Mouse (Mus musculus): ENCODE data around the gene Cyp8b1. TPM values are rescaled to one million over a fixed set of nuclear protein-coding genes. Genes with fewer than 3 reads are reported as not detected.

Cyp8b1 gene
- polyA plus RNA-seq, 1 experiment from 2014 or later: not detected

DNA sequence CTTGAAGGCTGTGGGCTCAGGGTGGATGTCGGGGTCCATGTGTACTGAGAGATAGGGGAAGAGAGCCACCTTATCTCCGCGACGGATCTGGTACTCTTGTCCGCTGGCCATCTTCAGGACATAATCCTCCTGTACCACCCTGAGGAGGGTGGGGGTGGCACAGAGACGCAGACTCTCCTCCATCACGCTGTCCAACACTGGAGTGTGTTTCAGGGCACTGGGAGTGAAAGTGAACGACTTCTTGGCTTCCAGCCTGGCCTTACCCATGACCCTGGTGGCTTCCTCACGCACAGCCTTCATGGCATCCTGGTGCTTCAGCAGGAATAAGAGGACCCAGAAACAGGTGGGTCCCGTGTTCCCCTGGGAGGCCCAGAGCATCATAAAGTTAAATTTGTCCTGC, 1.0 kb downstream of the Cyp8b1 start:
- Histone ChIP-seq H3K4me1 (replicated peaks) (no peaks in the 10 kb centered on the region), H3K4me2 (no peak overlapping the region), H3K4me3 (no peak overlapping the region), H3K27me3 (replicated peaks) (0 out of 2 replicates have a peak, but pooled peaks cover 6% of the 10 kb centered on the region), H3K9me3 (replicated peaks) (no peaks in the 10 kb centered on the region), H3K36me3 (no peaks in the 10 kb centered on the region), H3K27ac (ENCODE audit: poor library complexity, severe bottlenecking) (no peak overlapping the region), H3K9ac (no peak overlapping the region)
- ATAC-seq (ENCODE audit: insufficient number of reproducible peaks, low FRiP score): no peak
- 81% methylated on average over 10 of the region's 10 CpGs for WGBS

DNA sequence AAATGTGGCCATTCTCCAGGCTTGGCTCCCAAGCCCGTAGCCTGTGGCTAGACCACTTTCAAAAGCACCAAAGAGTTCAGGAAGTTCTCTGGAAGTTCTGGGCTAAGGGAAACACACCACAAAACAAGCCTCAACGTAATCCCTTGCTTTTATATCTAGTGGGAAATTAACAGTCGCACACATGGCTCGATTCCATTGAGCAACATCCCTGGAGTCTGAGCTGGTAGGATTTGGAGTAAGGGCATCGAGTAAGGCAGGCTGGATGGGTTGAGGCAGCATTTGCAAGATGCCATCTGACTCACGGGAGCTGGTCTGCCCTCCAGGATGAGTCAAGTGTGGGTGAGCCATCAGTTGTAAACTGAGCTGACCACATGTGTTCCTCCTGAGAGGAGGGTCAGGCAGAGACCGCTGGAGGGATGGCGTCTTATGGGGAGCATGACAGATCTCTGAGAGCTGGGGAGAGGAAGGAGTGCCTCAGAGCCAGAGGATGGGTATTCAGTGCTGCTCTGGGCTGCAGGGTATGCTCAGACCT, 1.8 kb downstream of the Cyp8b1 start:
- Histone ChIP-seq H3K27ac (ENCODE audit: poor library complexity, severe bottlenecking) (no peak overlapping the region), H3K4me1 (replicated peaks) (no peaks in the 10 kb centered on the region), H3K36me3 (no peaks in the 10 kb centered on the region), H3K9me3 (replicated peaks) (no peaks in the 10 kb centered on the region), H3K4me2 (no peak overlapping the region), H3K9ac (no peak overlapping the region), H3K27me3 (replicated peaks) (0 out of 2 replicates have a peak, but pooled peaks cover 6% of the 10 kb centered on the region), H3K4me3 (no peak overlapping the region)
- ATAC-seq (ENCODE audit: insufficient number of reproducible peaks, low FRiP score): no peak
- 76% methylated on average over 8 of the region's 8 CpGs for WGBS

DNA sequence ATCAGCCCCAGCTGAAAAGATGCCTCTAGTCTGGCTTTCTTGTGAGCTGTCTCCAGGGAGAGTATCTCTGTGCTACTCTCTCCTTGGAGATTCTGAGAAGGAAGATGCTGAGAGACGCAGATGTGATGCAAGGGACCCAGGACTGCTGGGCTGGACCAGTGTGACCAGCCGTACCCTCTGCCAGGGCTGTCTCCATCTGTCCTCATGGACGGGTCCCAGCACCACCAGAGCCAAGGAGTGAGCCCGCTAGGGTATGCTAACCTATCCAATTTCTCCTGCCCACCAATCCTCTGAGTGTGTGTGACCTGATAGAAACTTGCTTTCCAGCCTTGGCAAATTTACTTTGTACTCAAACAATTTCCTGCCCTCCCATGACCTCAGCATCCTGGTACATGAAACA, 3.3 kb downstream of the Cyp8b1 start:
- Histone ChIP-seq H3K36me3 (no peaks in the 10 kb centered on the region), H3K27me3 (replicated peaks) (0 out of 2 replicates have a peak, but pooled peaks cover 7% of the 10 kb centered on the region), H3K27ac (ENCODE audit: poor library complexity, severe bottlenecking) (no peak overlapping the region), H3K4me2 (no peak overlapping the region), H3K9me3 (replicated peaks) (no peaks in the 10 kb centered on the region), H3K4me1 (replicated peaks) (no peaks in the 10 kb centered on the region), H3K4me3 (no peak overlapping the region), H3K9ac (no peak overlapping the region)
- WGBS: 80% methylated on average over 4 of the region's 4 CpGs
- ATAC-seq (ENCODE audit: insufficient number of reproducible peaks, low FRiP score): no peak

DNA sequence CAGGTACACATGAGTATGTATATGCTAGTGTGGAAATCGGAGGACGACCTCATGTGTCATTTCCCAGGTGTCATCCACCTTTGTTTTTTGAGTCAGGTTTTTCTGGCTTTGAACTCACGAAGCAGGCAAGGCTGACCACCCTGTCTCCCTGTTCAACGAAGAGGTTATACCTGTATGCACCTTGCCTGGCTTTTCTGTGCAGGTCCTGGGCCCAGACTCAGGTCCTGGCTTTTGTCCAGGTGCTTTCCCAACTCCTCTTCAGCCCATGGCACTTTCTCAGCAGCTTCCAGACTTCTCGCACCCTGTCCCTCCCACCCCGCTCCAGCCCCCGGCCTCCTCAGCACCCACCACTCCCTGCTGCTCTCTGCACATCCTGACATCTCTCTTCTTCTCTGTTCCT, 4.9 kb downstream of the Cyp8b1 start:
- Histone ChIP-seq H3K36me3 (no peaks in the 10 kb centered on the region), H3K4me3 (no peak overlapping the region), H3K4me2 (no peak overlapping the region), H3K4me1 (replicated peaks) (no peaks in the 10 kb centered on the region), H3K9me3 (replicated peaks) (no peaks in the 10 kb centered on the region), H3K27me3 (replicated peaks) (0 out of 2 replicates have a peak, but pooled peaks cover 9% of the 10 kb centered on the region), H3K27ac (ENCODE audit: poor library complexity, severe bottlenecking) (no peak overlapping the region), H3K9ac (no peak overlapping the region)
- no peak for ATAC-seq (ENCODE audit: insufficient number of reproducible peaks, low FRiP score)
- 84% methylated on average over 7 of the region's 7 CpGs for WGBS

- H3K36me3 ChIP-seq: no peaks in the 10 kb centered on the region
- no peak for ATAC-seq (ENCODE audit: insufficient number of reproducible peaks, low FRiP score)
- 0 out of 2 replicates have a peak, but pooled peaks cover 9% of the 10 kb centered on the region for H3K27me3 ChIP-seq (replicated peaks)
- H3K4me2 ChIP-seq: no peak overlapping the region
- no peak overlapping the region for H3K27ac ChIP-seq (ENCODE audit: poor library complexity, severe bottlenecking)
- 61% methylated on average over 6 of the region's 6 CpGs for WGBS
- H3K4me1 ChIP-seq (replicated peaks): peaks cover 8% of the 10 kb centered on the region; the same call in 1 of the 2 replicates
- no peak overlapping the region for H3K4me3 ChIP-seq
- H3K9ac ChIP-seq: no peak overlapping the region
- no peaks in the 10 kb centered on the region for H3K9me3 ChIP-seq (replicated peaks)
These were observed 6.5 kb downstream of the Cyp8b1 start for GRCm38 (mm10) chr9:121909635-121910034.

DNA sequence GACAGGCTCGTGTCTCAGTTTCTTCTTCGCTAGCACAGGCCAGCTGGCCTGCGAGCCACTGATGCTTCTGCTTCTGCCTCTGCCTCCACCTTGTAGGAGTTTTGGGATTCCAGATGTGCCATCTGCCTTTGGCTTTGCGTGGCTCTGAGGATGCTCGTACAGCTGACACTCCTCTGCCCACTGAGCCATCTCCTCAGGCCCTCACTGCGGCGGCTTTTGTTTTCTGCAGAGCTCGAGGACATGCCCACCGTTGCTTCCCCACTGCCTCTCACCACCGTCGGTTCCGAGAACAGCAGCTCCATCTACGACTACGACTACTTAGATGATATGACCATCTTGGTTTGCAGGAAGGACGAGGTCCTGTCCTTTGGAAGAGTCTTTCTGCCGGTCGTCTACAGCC, 7.8 kb downstream of the Cyp8b1 start:
- H3K4me3 ChIP-seq: no peak overlapping the region
- ATAC-seq (ENCODE audit: insufficient number of reproducible peaks, low FRiP score): no peak
- 0 out of 2 replicates have a peak, but pooled peaks cover 6% of the 10 kb centered on the region for H3K27me3 ChIP-seq (replicated peaks)
- H3K9ac ChIP-seq: no peak overlapping the region
- H3K36me3 ChIP-seq: no peaks in the 10 kb centered on the region
- no peak overlapping the region for H3K27ac ChIP-seq (ENCODE audit: poor library complexity, severe bottlenecking)
- no peak overlapping the region for H3K4me2 ChIP-seq
- 86% methylated on average over 17 of the region's 17 CpGs for WGBS
- H3K4me1 ChIP-seq (replicated peaks): peaks cover 8% of the 10 kb centered on the region; the same call in 1 of the 2 replicates
- no peaks in the 10 kb centered on the region for H3K9me3 ChIP-seq (replicated peaks)

DNA sequence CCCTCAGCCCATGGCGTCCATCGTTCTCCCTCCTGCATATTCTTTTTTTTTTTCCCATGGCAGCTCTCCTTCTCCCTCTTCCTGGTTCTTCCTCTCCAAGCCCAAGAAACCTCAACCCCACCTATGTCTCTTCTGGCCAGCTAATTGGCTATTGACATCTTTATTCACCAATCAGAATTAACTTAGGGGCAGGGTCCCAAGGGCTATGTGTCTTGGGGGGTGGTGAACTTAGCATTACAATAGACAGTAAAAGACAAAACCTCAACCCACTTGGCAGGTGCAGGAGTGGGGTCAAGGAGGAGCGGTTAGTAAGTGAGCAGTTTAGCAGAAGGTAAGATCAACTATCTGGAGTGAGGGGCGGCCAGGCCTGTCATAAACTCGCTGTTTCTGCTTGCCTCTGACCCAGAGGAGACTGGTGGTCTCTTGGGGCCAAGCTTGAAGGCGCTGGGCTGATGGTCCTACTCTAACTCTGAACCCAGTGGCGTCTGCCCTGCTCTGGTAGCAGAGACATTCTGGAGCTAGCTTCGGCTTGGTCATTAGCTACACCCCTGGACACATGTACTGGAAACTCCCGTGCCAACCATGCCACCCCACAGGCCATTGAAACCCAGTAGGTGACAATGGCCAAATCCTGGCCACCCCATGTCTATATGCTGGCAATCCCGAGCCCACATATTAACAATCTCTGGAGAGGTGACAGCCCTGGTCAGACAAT, 8.6 kb downstream of the Cyp8b1 start:
- Histone ChIP-seq H3K4me2 (no peak overlapping the region), H3K4me1 (replicated peaks) (peaks cover 8% of the 10 kb centered on the region; the same call in 1 of the 2 replicates), H3K36me3 (no peaks in the 10 kb centered on the region), H3K9me3 (replicated peaks) (no peaks in the 10 kb centered on the region), H3K9ac (no peak overlapping the region), H3K4me3 (no peak overlapping the region), H3K27me3 (replicated peaks) (0 out of 2 replicates have a peak, but pooled peaks cover 3% of the 10 kb centered on the region), H3K27ac (ENCODE audit: poor library complexity, severe bottlenecking) (no peak overlapping the region)
- ATAC-seq (ENCODE audit: insufficient number of reproducible peaks, low FRiP score): no peak
- 69% methylated on average over 10 of the region's 10 CpGs for WGBS

GRCm38 (mm10) chr9:121906456-121906855, 9.6 kb downstream of the Cyp8b1 start:
- no peak overlapping the region for H3K27ac ChIP-seq (ENCODE audit: poor library complexity, severe bottlenecking)
- no peaks in the 10 kb centered on the region for H3K36me3 ChIP-seq
- no peak overlapping the region for H3K4me2 ChIP-seq
- no peaks in the 10 kb centered on the region for H3K9me3 ChIP-seq (replicated peaks)
- peaks cover 8% of the 10 kb centered on the region; the same call in 1 of the 2 replicates for H3K4me1 ChIP-seq (replicated peaks)
- no peak overlapping the region for H3K9ac ChIP-seq
- ATAC-seq (ENCODE audit: insufficient number of reproducible peaks, low FRiP score): no peak
- H3K27me3 ChIP-seq (replicated peaks): 0 out of 2 replicates have a peak, but pooled peaks cover 3% of the 10 kb centered on the region
- WGBS: 75% methylated on average over 5 of the region's 5 CpGs
- no peak overlapping the region for H3K4me3 ChIP-seq

GRCm38 (mm10) chr9:121905556-121906185, 10.4 kb downstream of the Cyp8b1 start:
- H3K4me1 ChIP-seq (replicated peaks): peaks cover 8% of the 10 kb centered on the region; the same call in 1 of the 2 replicates
- no peak overlapping the region for H3K4me3 ChIP-seq
- H3K27me3 ChIP-seq (replicated peaks): 0 out of 2 replicates have a peak, but pooled peaks cover 3% of the 10 kb centered on the region
- ATAC-seq (ENCODE audit: insufficient number of reproducible peaks, low FRiP score): no peak
- H3K36me3 ChIP-seq: no peaks in the 10 kb centered on the region
- no peak overlapping the region for H3K27ac ChIP-seq (ENCODE audit: poor library complexity, severe bottlenecking)
- no peaks in the 10 kb centered on the region for H3K9me3 ChIP-seq (replicated peaks)
- 76% methylated on average over 4 of the region's 4 CpGs for WGBS
- H3K4me2 ChIP-seq: no peak overlapping the region
- no peak overlapping the region for H3K9ac ChIP-seq

GRCm38 (mm10) chr9:121904946-121905345, 11.2 kb downstream of the Cyp8b1 start:
- ATAC-seq (ENCODE audit: insufficient number of reproducible peaks, low FRiP score): no peak
- H3K4me1 ChIP-seq (replicated peaks): peaks cover 8% of the 10 kb centered on the region; the same call in 1 of the 2 replicates
- 77% methylated on average over 7 of the region's 7 CpGs for WGBS

GRCm38 (mm10) chr9:121904319-121904718, 11.8 kb downstream of the Cyp8b1 start:
- Histone ChIP-seq H3K4me1 (replicated peaks) (peaks cover 8% of the 10 kb centered on the region; the same call in 1 of the 2 replicates), H3K4me2 (no peak overlapping the region), H3K9ac (no peak overlapping the region), H3K27me3 (replicated peaks) (0 out of 2 replicates have a peak, but pooled peaks cover 3% of the 10 kb centered on the region), H3K36me3 (no peaks in the 10 kb centered on the region), H3K4me3 (no peak overlapping the region), H3K27ac (ENCODE audit: poor library complexity, severe bottlenecking) (no peak overlapping the region), H3K9me3 (replicated peaks) (no peaks in the 10 kb centered on the region)
- no peak for ATAC-seq (ENCODE audit: insufficient number of reproducible peaks, low FRiP score)
- 84% methylated on average over 4 of the region's 4 CpGs for WGBS

More at GRCm38 (mm10) chr9:121904946-121905345, 11.2 kb downstream of the Cyp8b1 start:
- Histone ChIP-seq H3K9me3 (replicated peaks) (no peaks in the 10 kb centered on the region), H3K4me2 (no peak overlapping the region), H3K36me3 (no peaks in the 10 kb centered on the region), H3K4me3 (no peak overlapping the region), H3K27me3 (replicated peaks) (0 out of 2 replicates have a peak, but pooled peaks cover 3% of the 10 kb centered on the region), H3K27ac (ENCODE audit: poor library complexity, severe bottlenecking) (no peak overlapping the region), H3K9ac (no peak overlapping the region)

Measured in heart, embryonic 12.5 days (tissue).